Mouse (Mus musculus): ENCODE data around the gene Rgp1. TPM values are rescaled to one million over a fixed set of nuclear protein-coding genes. Genes with fewer than 3 reads are reported as not detected.

Rgp1 gene
- polyA plus RNA-seq, 1 experiment from 2014 or later, result 23.5 TPM

DNA sequence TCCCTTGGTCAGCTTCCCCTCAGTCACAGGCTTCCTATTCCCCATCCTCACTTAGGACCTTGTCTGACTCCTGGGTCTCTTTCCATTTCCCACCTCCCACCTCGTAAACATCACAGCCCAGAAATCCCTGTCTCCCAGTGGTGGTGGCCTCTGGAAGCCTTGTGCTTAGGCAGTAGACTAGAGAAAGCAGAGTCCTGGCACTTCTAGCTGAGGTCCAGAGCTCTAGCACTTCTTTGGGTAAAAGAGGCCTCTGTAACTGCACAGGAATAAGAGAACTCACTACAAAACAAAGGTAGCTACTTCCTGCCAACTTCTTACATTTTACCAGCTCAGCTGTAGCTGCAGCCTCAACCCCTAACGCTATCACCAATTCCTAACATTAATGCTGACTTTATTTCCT, 17.5 kb upstream of the Rgp1 start:
- peaks cover 15% of the 10 kb centered on the region for H3K36me3 ChIP-seq (ENCODE audit: control insufficient read depth, insufficient read depth, low read length)
- peaks cover 34% of the 10 kb centered on the region for H3K4me1 ChIP-seq (ENCODE audit: control insufficient read depth, insufficient read depth, low read depth, low read length)
- peak overlapping the region; percentile 96 for H3K9ac ChIP-seq (ENCODE audit: low read depth, low read length)
- H3K27me3 ChIP-seq (replicated peaks; ENCODE audit: control insufficient read depth, insufficient read depth, low read length), result no peaks in the 10 kb centered on the region
- WGBS, result 40% methylated on average over 2 of the region's 2 CpGs
- no peaks in the 10 kb centered on the region for H3K9me3 ChIP-seq (ENCODE audit: control insufficient read depth, low read length)
- no peak overlapping the region for H3K27ac ChIP-seq (ENCODE audit: low read depth, low read length)
- peak overlapping the region; percentile 95 for H3K4me2 ChIP-seq (ENCODE audit: low read length)
- ATAC-seq, result no peak
- H3K4me3 ChIP-seq (ENCODE audit: low read length), result peak overlapping the region; percentile 72

DNA sequence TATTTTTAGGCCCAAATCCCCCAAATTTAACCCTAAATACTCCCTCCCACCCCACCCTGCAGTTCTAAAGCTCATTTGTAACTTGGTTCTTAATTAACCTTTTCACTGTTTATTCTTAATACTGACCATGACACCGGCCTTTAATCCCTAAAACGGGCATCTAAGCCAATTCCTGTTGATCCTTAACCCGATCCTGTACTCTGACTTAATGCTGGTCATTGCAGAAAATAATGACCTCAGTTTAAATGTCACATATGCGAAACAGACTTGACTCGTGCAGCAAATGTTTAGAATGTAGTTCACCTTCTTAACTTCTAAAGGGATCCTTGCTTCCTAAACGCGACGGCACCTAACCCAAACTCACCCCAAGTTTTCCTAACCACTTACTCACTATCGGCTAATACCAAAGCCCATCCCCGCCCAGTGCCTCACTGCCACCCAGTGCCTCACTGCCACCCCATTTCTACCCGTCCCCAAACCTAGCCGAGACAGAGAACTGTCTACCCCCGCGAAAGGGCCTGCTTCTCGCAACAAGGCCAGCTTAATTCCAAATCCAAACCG, 17.0 kb upstream of the Rgp1 start:
- no peak for ATAC-seq
- no peaks in the 10 kb centered on the region for H3K9me3 ChIP-seq (ENCODE audit: control insufficient read depth, low read length)

DNA sequence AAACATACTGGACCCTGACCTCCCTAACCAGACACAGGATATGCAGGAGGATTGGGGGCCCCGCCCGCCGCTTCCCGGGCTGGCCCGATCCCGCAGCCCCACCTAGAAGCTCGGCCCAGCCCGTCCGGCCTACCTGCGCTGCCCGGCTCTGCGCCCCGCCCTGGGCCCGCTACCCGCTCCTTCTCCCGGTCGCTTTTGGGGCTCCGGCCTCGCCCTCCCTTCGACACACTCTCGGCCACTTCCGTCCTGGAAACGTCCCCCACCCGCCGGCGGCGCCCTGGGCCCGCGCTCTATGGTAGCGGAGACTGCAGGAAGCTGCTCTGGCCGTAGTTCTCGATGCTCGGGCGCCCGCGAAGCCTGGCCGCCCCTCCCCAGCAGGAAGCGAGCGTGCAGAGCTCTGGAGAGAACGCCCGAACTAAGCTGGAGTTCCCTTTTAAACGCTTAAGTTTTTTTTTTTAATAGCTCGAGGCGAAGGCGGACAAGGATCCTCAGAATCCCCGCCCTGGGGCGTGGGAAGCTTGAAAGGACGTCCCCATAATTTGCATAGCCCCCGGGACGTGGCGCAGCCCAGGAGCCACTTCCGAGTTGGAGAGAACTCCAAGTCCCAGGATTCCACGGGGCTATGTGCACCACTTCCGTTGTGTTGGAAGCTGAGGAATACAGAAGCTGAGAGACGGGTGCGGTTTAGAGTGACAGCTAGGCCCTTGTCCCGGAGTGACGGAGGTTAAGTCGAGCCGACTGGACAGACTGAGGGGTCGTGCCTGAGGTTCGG, 16.3 kb upstream of the Rgp1 start, which contains the start of the genes Creb3 and Tln1:
Gene Creb3, plus strand, starts transcription at position 336 of the 772 bp plus-strand sequence.
Gene Tln1, minus strand, starts transcription at position 695 of the 772 bp plus-strand sequence.
- Histone ChIP-seq H3K4me1 (ENCODE audit: control insufficient read depth, insufficient read depth, low read depth, low read length) (peaks cover 34% of the 10 kb centered on the region), H3K36me3 (ENCODE audit: control insufficient read depth, insufficient read depth, low read length) (peaks cover 27% of the 10 kb centered on the region), H3K27me3 (replicated peaks; ENCODE audit: control insufficient read depth, insufficient read depth, low read length) (no peaks in the 10 kb centered on the region), H3K4me2 (ENCODE audit: low read length) (peak within 1 kb of the TSS; percentile 95), H3K27ac (ENCODE audit: low read depth, low read length) (peak within 1 kb of the TSS; percentile 98), H3K9ac (ENCODE audit: low read depth, low read length) (peak within 1 kb of the TSS; percentile 96), H3K9me3 (ENCODE audit: control insufficient read depth, low read length) (no peaks in the 10 kb centered on the region), H3K4me3 (ENCODE audit: low read length) (peak within 1 kb of the TSS; percentile 72)
- ATAC-seq, result peak; percentile 97
- under 1% methylated on average over 56 of the region's 62 CpGs for WGBS

More for the DNA sequence above, 17.0 kb upstream of the Rgp1 start:
- Histone ChIP-seq H3K9ac (ENCODE audit: low read depth, low read length) (peak overlapping the region; percentile 96), H3K36me3 (ENCODE audit: control insufficient read depth, insufficient read depth, low read length) (peaks cover 20% of the 10 kb centered on the region), H3K4me3 (ENCODE audit: low read length) (peak overlapping the region; percentile 72), H3K27ac (ENCODE audit: low read depth, low read length) (peak overlapping the region; percentile 98), H3K4me2 (ENCODE audit: low read length) (peak overlapping the region; percentile 95), H3K4me1 (ENCODE audit: control insufficient read depth, insufficient read depth, low read depth, low read length) (peaks cover 34% of the 10 kb centered on the region), H3K27me3 (replicated peaks; ENCODE audit: control insufficient read depth, insufficient read depth, low read length) (no peaks in the 10 kb centered on the region)
- 3% methylated on average over 16 of the region's 16 CpGs for WGBS

DNA sequence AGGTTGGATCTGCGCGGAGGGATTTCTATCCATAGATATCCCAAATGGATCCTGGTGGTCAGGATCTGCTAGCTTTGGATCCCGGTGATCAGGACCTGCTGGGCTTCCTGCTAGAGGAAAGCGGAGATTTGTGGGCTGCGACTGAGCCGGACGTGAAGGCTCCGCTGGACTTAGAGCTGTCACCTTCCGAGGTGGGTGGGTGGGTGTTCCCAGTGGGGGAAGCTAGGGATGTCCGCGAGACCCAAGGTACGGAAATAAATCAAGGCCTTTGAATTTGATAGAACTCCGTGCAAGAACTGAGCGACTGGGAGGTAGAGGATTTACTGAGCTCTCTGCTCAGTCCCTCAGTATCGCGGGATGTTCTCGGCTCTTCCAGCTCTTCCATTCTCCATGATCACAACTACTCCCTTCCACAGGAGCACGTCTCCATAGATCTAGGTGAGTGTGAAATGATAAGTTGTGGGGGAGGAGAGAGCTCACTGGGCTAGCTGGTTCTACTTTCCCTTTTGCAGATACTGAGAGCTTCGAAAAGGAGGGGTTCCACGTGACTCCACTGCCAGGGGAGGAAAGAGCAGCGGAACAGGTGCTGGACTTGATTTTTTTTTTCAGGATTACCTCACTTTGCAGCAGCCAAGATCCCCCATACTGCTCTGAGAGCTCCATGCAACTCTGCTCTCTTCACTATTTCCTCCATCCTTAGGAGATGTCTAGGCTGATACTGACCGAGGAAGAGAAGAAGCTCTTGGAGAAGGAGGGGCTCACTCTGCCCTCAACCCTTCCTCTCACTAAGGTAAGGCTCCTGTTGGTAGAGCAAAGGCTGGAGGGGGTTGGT, 15.5 kb upstream of the Rgp1 start:
- 9% methylated on average over 22 of the region's 22 CpGs for WGBS
- H3K4me3 ChIP-seq (ENCODE audit: low read length), result peak overlapping the region; percentile 72
- peak overlapping the region; percentile 95 for H3K4me2 ChIP-seq (ENCODE audit: low read length)
- peak overlapping the region; percentile 96 for H3K9ac ChIP-seq (ENCODE audit: low read depth, low read length)
- peaks cover 34% of the 10 kb centered on the region for H3K36me3 ChIP-seq (ENCODE audit: control insufficient read depth, insufficient read depth, low read length)
- peak overlapping the region; percentile 98 for H3K27ac ChIP-seq (ENCODE audit: low read depth, low read length)
- peaks cover 34% of the 10 kb centered on the region for H3K4me1 ChIP-seq (ENCODE audit: control insufficient read depth, insufficient read depth, low read depth, low read length)
- ATAC-seq, result peak; percentile 37
- no peaks in the 10 kb centered on the region for H3K27me3 ChIP-seq (replicated peaks; ENCODE audit: control insufficient read depth, insufficient read depth, low read length)
- H3K9me3 ChIP-seq (ENCODE audit: control insufficient read depth, low read length), result no peaks in the 10 kb centered on the region

DNA sequence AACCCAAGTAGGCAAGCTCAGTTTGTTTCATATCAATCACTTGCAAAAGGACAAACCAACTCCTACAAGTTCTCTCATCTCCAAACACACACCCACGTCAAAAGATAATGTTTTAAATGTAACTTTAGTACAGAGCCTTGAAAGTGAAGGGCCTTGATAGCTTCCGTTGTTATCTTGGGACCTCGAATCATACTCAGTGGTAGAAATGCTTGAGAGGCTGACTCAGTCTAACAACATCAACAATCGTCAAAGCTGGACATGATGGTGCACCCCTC, 15.0 kb upstream of the Rgp1 start:
- Histone ChIP-seq H3K27me3 (replicated peaks; ENCODE audit: control insufficient read depth, insufficient read depth, low read length) (no peaks in the 10 kb centered on the region), H3K4me1 (ENCODE audit: control insufficient read depth, insufficient read depth, low read depth, low read length) (peaks cover 31% of the 10 kb centered on the region), H3K27ac (ENCODE audit: low read depth, low read length) (no peak overlapping the region), H3K9me3 (ENCODE audit: control insufficient read depth, low read length) (no peaks in the 10 kb centered on the region), H3K9ac (ENCODE audit: low read depth, low read length) (peak overlapping the region; percentile 96), H3K4me2 (ENCODE audit: low read length) (peak overlapping the region; percentile 95), H3K4me3 (ENCODE audit: low read length) (peak overlapping the region; percentile 72), H3K36me3 (ENCODE audit: control insufficient read depth, insufficient read depth, low read length) (peaks cover 39% of the 10 kb centered on the region)
- ATAC-seq, result no peak
- WGBS, result 85% methylated on average over 4 of the region's 4 CpGs

DNA sequence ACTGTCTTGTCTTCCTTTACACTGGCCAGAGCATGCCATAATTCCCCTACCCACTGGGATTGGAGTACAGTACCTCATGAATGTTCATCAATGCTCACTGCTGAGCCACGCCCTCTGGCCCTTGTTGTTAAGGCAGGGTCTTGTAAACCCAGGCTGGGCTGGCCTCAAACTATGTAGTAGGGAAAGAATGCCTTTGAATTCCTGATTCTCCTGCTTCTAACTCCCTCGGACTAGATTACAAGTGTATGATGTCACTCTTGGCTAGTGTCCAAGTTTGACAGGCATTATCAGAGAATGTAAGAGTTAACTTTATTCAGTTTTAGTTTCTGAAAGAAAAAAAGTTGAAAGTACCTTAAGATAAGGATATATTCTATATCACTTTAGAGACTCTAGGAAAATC, 14.3 kb upstream of the Rgp1 start:
- WGBS, result 35% methylated on average over 2 of the region's 2 CpGs

DNA sequence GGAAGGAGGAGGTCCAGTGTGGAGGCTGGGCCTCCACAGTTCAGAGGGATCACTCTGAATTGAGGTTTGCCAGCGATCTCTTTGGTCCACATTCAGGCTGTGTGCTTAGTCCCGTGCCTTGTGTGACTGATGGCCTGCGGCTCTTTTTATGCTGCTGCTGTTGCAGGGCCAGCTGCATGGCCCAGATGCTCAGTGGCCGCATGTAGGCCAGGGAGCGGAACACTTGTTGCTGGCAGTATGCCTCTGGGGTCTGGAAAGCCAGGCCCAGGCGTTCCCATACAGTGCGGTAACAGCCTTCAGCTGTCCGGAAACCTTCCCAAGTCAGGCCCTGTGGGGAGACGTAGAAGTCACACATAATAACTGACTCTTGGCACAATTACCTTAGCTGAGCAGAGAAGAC, 11.4 kb upstream of the Rgp1 start:
- H3K4me1 ChIP-seq (ENCODE audit: control insufficient read depth, insufficient read depth, low read depth, low read length), result peaks cover 13% of the 10 kb centered on the region
- H3K27ac ChIP-seq (ENCODE audit: low read depth, low read length), result no peak overlapping the region
- peaks cover 63% of the 10 kb centered on the region for H3K36me3 ChIP-seq (ENCODE audit: control insufficient read depth, insufficient read depth, low read length)
- ATAC-seq, result no peak
- H3K9me3 ChIP-seq (ENCODE audit: control insufficient read depth, low read length), result no peaks in the 10 kb centered on the region
- no peak overlapping the region for H3K4me3 ChIP-seq (ENCODE audit: low read length)
- H3K27me3 ChIP-seq (replicated peaks; ENCODE audit: control insufficient read depth, insufficient read depth, low read length), result no peaks in the 10 kb centered on the region
- no peak overlapping the region for H3K4me2 ChIP-seq (ENCODE audit: low read length)
- WGBS, result 88% methylated on average over 9 of the region's 9 CpGs
- no peak overlapping the region for H3K9ac ChIP-seq (ENCODE audit: low read depth, low read length)

More for the DNA sequence above, 14.3 kb upstream of the Rgp1 start:
- Histone ChIP-seq H3K36me3 (ENCODE audit: control insufficient read depth, insufficient read depth, low read length) (peaks cover 46% of the 10 kb centered on the region), H3K27ac (ENCODE audit: low read depth, low read length) (no peak overlapping the region), H3K4me2 (ENCODE audit: low read length) (no peak overlapping the region), H3K4me3 (ENCODE audit: low read length) (no peak overlapping the region), H3K9ac (ENCODE audit: low read depth, low read length) (no peak overlapping the region), H3K9me3 (ENCODE audit: control insufficient read depth, low read length) (no peaks in the 10 kb centered on the region), H3K27me3 (replicated peaks; ENCODE audit: control insufficient read depth, insufficient read depth, low read length) (no peaks in the 10 kb centered on the region), H3K4me1 (ENCODE audit: control insufficient read depth, insufficient read depth, low read depth, low read length) (peaks cover 28% of the 10 kb centered on the region)
- ATAC-seq, result no peak

DNA sequence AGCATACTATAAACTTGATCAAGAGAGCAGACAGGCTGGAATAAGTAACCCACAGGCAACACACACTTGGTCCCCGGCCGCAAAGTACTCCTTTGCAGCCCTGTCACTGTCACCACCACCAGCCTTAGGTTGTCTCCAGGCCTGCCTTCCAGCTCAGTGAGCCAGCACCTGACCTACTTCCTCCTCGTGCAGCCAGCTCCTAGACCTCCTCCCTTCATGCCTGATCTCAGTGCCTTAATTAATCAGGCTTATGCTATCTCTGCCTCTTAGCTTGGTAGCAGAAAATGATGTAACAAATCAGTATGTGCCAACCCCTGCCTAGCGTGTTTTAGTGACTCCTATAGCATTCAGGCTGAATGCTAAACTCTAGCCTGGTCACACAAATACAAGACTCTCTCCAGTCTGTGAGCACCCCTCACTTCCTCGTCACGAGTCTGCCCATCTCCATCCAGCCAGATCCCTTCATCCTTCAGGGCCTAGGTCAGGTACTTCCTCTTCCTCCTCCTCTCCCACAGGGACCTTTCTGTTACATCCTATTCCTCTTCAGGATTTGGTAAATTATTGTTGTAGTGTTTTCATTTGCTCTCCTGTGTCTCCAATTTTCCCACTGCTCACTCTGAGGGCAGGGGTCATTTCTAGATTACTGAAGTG, 7.0 kb upstream of the Rgp1 start:
- 96% methylated on average over 6 of the region's 6 CpGs for WGBS
- Histone ChIP-seq H3K9ac (ENCODE audit: low read depth, low read length) (no peak overlapping the region), H3K9me3 (ENCODE audit: control insufficient read depth, low read length) (no peaks in the 10 kb centered on the region), H3K4me2 (ENCODE audit: low read length) (no peak overlapping the region), H3K27me3 (replicated peaks; ENCODE audit: control insufficient read depth, insufficient read depth, low read length) (no peaks in the 10 kb centered on the region), H3K4me1 (ENCODE audit: control insufficient read depth, insufficient read depth, low read depth, low read length) (peaks cover 19% of the 10 kb centered on the region), H3K4me3 (ENCODE audit: low read length) (no peak overlapping the region), H3K27ac (ENCODE audit: low read depth, low read length) (no peak overlapping the region), H3K36me3 (ENCODE audit: control insufficient read depth, insufficient read depth, low read length) (peaks cover 51% of the 10 kb centered on the region)
- ATAC-seq, result no peak

All from hindbrain, embryonic 16.5 days (tissue).